Mouse (Mus musculus) limb, embryonic 14.5 days (tissue): ENCODE results near the gene Cnr1. TPM values are rescaled to one million over a fixed set of nuclear protein-coding genes. Genes with fewer than 3 reads are reported as not detected.

Experiments used
- ATAC-seq: fragments of 200-750 bp; cut with Nextera tagmentation; 2 replicates; pipeline ENCODE4 v1.8.0; 2017; ENCODE audit warnings: low read depth, moderate number of reproducible peaks, moderate TSS enrichment; ENCODE audit not compliant: low FRiP score
- DNase-seq: peaks from one replicate; pipeline ENCODE4 v3.0.0-alpha.2; 2015; ENCODE audit warnings: low spot score
- H3K27ac ChIP-seq: fragments of 300-500 bp; sonication (generic); replicated peaks from 2 replicates; pipeline ENCODE4 v1.5.1; 2014; ENCODE audit warnings: low read depth, mild to moderate bottlenecking, low read length, moderate library complexity, mixed read lengths
- H3K27me3 ChIP-seq: fragments of 300-500 bp; sonication (generic); 2 replicates; pipeline ENCODE4 v1.6.1; 2014; ENCODE audit warnings: low read length, mixed read lengths; ENCODE audit not compliant: control insufficient read depth, insufficient read depth
- H3K36me3 ChIP-seq: fragments of 300-500 bp; sonication (generic); 2 replicates; pipeline ENCODE4 v1.6.1; 2014; ENCODE audit warnings: mild to moderate bottlenecking, low read length, moderate library complexity, mixed read lengths; ENCODE audit not compliant: control insufficient read depth, insufficient read depth
- H3K4me1 ChIP-seq: fragments of 300-500 bp; sonication (generic); 2 replicates; pipeline ENCODE4 v1.6.1; 2014; ENCODE audit warnings: antibody characterized with exemption, low read length, mixed read lengths; ENCODE audit not compliant: control insufficient read depth, insufficient read depth
- H3K4me2 ChIP-seq: fragments of 300-500 bp; sonication (generic); replicated peaks from 2 replicates; pipeline ENCODE4 v1.6.1; 2014; ENCODE audit warnings: low read depth, mild to moderate bottlenecking, low read length, moderate library complexity; ENCODE audit not compliant: severe bottlenecking
- H3K4me3 ChIP-seq: fragments of 300-500 bp; sonication (generic); replicated peaks from 2 replicates; pipeline ENCODE4 v1.5.1; 2014; ENCODE audit warnings: low read length
- H3K9ac ChIP-seq: fragments of 300-500 bp; sonication (generic); 2 replicates; pipeline ENCODE4 v1.6.1; 2014; ENCODE audit warnings: mild to moderate bottlenecking, low read depth, low read length, moderate library complexity; ENCODE audit not compliant: severe bottlenecking
- H3K9me3 ChIP-seq: fragments of 300-500 bp; sonication (generic); 2 replicates; pipeline ENCODE4 v1.6.1; 2016; ENCODE audit warnings: low read length; ENCODE audit not compliant: control insufficient read depth
- POLR2A ChIP-seq: fragments of 200-500 bp; IDR thresholded peaks from 2 replicates; pipeline ENCODE4 v1.8.0; 2012; ENCODE audit warnings: inconsistent platforms, mild to moderate bottlenecking, moderate library complexity, borderline replicate concordance; ENCODE audit not compliant: insufficient read depth, insufficient read length; ENCODE audit errors: extremely low read depth
- WGBS: fragments of 180-500 bp; shearing (Covaris S2); extraction: QIAGEN DNeasy Blood & Tissue Kit; methylation state at CpG from one replicate; pipeline ENCODE4 v1.1.7; 2014; 5-methylcytosine and 5-hydroxymethylcytosine counted together
- polyA plus RNA-seq, 2 experiments: library from polyadenylated mRNA; depleted of rRNA in 1 of 2; stranded (reverse) in 1 of 2; unstranded in 1 of 2; fragments of >200 nt; fragmentation: Nextera tagmentation in 1 of 2; extraction: Ambion mirVana in 1 of 2; gene quantifications; 2 replicates each; pipeline versions ENCODE4 v1.2.1 to v1.2.3; 2012 to 2014

The Cnr1 gene
- polyA plus RNA-seq, 2 experiments = 3.4 to 5.3 TPM

GRCm38 (mm10) chr4:33908786-33909185 is 15.6 kb upstream of the Cnr1 start:
- H3K9me3 ChIP-seq = no peaks in the 10 kb centered on the region
- no peak overlapping the region for H3K4me3 ChIP-seq
- H3K27me3 ChIP-seq = no peaks in the 10 kb centered on the region
- no peaks in the 10 kb centered on the region for H3K36me3 ChIP-seq
- no peaks in the 10 kb centered on the region for H3K4me1 ChIP-seq
- no peak overlapping the region for H3K4me2 ChIP-seq
- TF ChIP-seq POLR2A = no peak
- ATAC-seq (no peak), DNase-seq (no peak)
- 66% methylated on average over 3 of the region's 3 CpGs for WGBS
- no peak overlapping the region for H3K27ac ChIP-seq
- no peak overlapping the region for H3K9ac ChIP-seq

- TF ChIP-seq POLR2A = no peak
- no peak overlapping the region for H3K27ac ChIP-seq
- ATAC-seq (no peak), DNase-seq (peak; percentile 36)
- no peak overlapping the region for H3K4me2 ChIP-seq
- 71% methylated on average over 5 of the region's 5 CpGs for WGBS
- no peaks in the 10 kb centered on the region for H3K9me3 ChIP-seq
- H3K9ac ChIP-seq = no peak overlapping the region
- H3K4me1 ChIP-seq = no peaks in the 10 kb centered on the region
- H3K36me3 ChIP-seq = no peaks in the 10 kb centered on the region
- no peaks in the 10 kb centered on the region for H3K27me3 ChIP-seq
- no peak overlapping the region for H3K4me3 ChIP-seq
Observed at GRCm38 (mm10) chr4:33915730-33916129, 8.7 kb upstream of the Cnr1 start.

GRCm38 (mm10) chr4:33920807-33921206 is 3.6 kb upstream of the Cnr1 start:
- ATAC-seq (no peak), DNase-seq (peak; percentile 41)
- H3K27me3 ChIP-seq = peaks cover 10% of the 10 kb centered on the region
- H3K36me3 ChIP-seq = no peaks in the 10 kb centered on the region
- no peak overlapping the region for H3K27ac ChIP-seq
- 49% methylated on average over 5 of the region's 5 CpGs for WGBS
- no peaks in the 10 kb centered on the region for H3K4me1 ChIP-seq
- no peak overlapping the region for H3K9ac ChIP-seq
- no peaks in the 10 kb centered on the region for H3K9me3 ChIP-seq
- H3K4me2 ChIP-seq = no peak overlapping the region
- no peak overlapping the region for H3K4me3 ChIP-seq
- TF ChIP-seq POLR2A = no peak

GRCm38 (mm10) chr4:33923151-33923760 is 1.1 kb upstream of the Cnr1 start:
- TF ChIP-seq POLR2A = no peak
- ATAC-seq (peak; percentile 7; the same call in 1 of the 2 replicates), DNase-seq (peak; percentile 20)
- Histone ChIP-seq H3K4me3 (peak overlapping the region; percentile 65), H3K4me2 (peak overlapping the region; percentile 97), H3K4me1 (no peaks in the 10 kb centered on the region), H3K27me3 (peaks cover 10% of the 10 kb centered on the region), H3K9ac (peak overlapping the region; percentile 75), H3K9me3 (no peaks in the 10 kb centered on the region), H3K36me3 (no peaks in the 10 kb centered on the region), H3K27ac (no peak overlapping the region)
- 3% methylated on average over 19 of the region's 19 CpGs for WGBS

- TF ChIP-seq POLR2A = no peak
- WGBS = 6% methylated on average over 33 of the region's 55 CpGs
- no peak for DNase-seq
Observed at GRCm38 (mm10) chr4:33923761-33924233, 596 bp upstream of the Cnr1 start.

More at GRCm38 (mm10) chr4:33923761-33924233, 596 bp upstream of the Cnr1 start:
- Histone ChIP-seq H3K9me3 (no peaks in the 10 kb centered on the region), H3K4me2 (peak overlapping the region; percentile 97), H3K27me3 (peaks cover 10% of the 10 kb centered on the region), H3K4me3 (peak overlapping the region; percentile 65), H3K27ac (peak overlapping the region; percentile 65; the same call in 1 of the 2 replicates), H3K9ac (peak overlapping the region; percentile 75), H3K4me1 (no peaks in the 10 kb centered on the region), H3K36me3 (no peaks in the 10 kb centered on the region)
- peak; percentile 53; the same call in 1 of the 2 replicates for ATAC-seq
